Mouse (Mus musculus) cerebellum, adult 8-10 months (tissue): ENCODE data around the gene Tln2.

Experiments
- DNase-seq: peaks from one replicate; pipeline ENCODE4 v3.0.0; 2022

The Tln2 gene

DNA sequence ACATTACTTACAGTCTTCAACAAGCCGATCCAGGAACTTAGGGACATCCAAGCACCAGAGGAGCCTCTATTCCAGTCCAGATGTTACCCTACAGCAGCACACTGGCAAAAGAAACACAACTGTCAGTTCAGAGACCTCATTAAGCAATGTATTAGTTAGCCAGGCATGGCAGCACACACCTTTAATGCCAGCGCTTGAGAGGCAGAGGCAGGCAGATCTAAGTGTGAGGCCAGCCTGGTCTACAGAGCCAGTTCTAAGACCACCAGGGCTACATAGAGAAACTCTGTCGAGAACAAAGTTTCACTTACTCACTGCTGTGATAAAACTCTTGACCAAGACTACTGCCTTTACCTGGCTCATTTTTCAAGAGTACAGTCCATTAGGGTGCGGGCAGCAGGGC, at the start of gene Tln2:
TSS of gene Tln2 (minus strand) at position 101 of the 400 bp plus-strand sequence.
- DNase-seq, result no peak

DNA sequence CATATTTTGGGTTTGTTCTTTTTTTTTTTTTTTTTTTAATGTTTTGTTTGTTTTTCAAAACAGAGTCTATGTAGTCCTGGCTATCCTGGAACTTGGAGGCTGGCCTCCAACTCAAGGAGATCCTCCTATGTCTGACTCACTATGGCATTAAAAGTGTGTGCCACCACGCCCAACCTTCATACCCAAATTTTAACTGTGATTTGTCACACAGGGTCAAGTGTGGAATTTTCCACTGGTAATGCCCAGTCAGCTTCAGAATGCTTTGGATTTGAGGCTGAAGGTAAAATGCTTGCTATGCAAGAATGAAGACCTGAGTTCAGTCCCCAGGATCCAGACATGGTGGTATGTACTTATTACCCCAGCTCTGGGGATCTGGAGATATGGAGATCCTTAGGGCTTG, 49.7 kb upstream of the Tln2 start:
- no peak for DNase-seq

DNA sequence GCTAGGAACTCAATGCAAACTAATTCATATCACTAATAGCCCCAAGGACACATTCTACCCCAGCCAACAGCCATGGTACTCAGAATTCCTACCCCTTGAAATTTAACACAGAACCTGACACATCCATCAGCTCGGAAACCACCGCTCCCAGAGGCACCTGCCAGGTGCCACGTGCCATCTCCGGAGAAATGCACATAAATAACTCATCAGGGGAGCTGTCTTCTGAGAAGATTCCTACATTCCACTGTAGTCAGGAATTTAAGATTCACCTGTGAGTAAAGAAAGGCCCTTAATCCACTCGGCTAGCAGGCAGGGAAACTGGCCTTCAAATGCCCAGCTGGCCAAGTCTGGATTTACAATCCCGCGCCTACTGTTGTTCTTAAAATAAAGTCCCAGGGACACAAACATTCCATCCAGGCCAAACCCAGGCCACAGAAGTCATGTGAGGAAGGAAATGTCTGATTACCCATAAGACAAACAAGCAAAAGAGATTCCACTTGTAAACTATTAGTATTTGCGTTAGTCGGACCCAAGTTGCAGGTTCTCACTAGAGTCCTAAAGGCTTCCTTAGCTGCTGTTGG, 48.4 kb upstream of the Tln2 start:
- DNase-seq, result no peak

DNA sequence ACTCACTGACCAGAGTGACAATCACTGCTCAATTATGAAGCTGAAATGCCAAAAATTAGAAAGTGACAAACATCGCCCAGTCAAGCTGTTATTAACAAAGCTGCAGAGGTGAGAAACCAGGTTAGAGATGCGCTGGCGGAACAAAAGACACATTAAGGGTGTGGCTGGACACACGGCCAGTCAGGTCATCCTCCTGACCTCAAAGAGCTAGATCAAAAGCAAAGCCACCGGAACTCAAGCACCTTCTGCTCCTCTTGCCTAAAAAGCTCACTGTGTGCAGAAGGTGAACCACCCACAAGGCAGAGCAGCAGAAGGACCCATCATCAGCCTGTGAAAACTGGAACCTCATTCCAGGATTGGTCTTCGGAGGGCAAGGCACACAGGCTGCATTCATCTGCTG, 47.8 kb upstream of the Tln2 start:
- no peak for DNase-seq

DNA sequence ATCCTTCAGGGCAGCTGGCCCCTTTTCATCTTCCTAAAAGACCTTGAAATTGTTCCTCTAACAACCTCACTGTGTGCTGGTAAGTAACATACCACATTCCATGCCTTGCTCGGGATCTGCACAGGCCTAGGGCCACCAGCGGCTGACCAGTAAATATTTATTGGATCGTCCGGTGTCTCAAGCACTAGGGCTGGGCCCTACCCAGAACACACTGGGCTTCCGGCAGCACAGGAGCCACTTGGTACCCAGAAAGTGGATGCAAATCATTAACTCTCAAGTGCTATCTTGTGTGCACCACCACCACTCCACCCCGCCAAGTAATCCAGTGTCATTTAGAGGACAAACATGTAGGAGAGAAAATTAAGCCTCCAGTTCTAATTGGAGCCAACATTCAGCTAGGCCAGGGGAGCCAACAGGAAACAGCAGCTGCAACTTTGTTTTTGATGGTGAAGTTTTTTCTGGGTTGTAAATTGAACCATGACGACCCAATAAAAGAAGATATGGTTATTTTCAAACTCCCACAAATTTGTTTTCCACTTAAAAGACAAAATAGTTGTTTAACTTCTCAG, 46.4 kb upstream of the Tln2 start:
- DNase-seq, result no peak

DNA sequence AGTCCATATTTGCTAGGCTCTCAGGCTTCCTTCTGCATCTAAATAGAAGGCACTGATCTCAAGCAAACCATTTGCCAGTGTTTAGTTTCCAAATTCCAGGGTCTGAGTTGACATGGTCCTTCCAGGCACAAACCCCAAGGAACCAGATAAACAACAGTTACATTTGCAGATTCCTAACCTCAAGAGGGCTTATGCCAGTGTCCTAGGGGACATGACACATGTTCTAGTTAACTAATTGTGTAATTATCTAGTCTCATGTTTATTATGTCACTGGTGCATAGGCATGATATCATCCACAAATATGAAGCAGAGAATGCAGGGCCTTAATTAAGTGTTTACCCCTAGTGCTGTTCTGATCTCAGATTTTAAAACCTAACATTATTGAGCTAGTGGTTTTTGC, 45.4 kb upstream of the Tln2 start:
- DNase-seq, result no peak

DNA sequence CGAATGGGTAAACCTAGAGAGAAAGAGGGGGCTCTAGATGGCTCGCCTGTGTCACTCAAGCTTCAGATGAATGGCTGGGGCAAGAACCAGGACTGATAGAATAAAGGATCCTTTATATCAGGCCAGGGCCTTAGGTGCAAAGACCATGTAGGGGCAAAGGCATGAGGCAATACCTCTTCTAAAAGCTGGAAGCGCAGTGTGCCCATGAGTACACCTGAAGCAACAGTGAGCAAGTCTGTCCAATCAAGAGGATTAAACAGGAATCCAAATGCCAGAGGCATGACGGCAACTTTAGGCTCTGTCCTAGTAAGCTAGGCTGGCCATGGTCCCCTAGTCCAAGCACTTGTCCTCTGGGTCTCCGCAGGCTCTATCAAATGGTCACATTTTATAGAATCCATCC, 42.8 kb upstream of the Tln2 start:
- DNase-seq, result no peak

DNA sequence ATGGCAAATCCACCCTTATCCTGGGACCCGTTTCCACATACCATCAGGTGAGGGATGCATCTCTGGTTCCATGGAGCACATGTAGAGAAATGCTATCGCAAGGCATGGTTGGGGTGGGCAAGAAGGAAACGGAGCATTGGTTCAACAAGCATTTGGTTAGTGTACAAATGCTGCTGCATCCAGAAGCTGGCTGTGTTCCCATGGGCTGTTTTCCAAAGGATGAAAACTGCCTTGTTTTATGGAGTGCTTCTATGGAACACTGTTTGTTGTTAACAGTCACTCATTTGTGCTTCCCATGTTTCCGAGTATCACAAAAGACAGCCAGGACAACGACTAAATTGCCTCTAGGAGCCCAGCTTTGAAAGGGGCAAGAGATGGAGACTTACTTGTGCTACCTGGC, 35.7 kb upstream of the Tln2 start:
- no peak for DNase-seq

DNA sequence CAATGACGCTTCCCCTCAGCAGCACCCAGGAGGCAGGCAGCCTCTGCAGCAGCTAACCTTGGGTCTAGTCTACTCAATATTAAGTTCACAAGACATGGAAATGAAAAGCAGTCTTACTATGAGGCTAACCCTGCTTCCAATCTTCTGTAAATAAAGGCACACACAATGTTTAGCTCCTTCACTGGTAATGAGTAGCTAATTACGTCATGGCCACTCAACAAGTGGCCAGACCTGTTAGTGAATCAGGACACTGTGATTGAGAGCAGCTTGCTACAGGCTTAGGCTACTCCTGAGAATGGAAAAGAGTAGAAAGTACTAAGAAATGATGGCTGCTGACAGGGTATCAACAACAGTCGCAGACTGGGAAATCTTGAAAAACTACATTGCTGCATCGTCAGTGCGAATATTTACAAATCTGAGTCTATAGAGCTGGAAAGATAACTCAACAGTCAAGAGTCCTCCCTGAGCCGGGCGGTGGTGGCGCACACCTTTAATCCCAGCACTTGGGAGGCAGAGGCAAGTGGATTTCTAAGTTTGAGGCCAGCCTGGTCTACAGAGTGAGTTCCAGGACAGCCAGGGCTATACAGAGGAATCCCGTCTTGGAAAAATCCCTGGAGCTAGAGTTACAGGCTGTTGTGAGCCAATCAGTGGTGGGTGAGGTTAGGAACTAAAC, 34.1 kb upstream of the Tln2 start:
- DNase-seq, result no peak

DNA sequence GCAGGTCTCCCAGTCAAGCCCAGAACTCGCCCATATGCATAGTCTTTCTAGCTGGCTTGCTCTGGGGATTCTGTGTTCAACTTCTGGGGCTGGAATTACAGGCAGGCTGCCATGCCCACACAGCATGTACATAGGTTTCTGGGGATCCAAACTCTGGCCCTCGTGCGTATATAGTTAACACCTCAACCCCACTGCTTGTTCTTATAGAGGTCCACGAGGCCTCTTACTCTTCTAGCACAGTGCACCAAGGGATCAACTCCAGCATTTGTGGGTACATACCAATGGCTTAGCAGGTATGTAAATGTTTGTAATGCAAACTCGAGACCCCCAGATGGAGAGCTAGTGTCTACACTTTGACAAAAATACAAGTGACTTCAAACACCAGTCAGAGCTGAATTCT, 33.2 kb upstream of the Tln2 start:
- DNase-seq, result no peak

DNA sequence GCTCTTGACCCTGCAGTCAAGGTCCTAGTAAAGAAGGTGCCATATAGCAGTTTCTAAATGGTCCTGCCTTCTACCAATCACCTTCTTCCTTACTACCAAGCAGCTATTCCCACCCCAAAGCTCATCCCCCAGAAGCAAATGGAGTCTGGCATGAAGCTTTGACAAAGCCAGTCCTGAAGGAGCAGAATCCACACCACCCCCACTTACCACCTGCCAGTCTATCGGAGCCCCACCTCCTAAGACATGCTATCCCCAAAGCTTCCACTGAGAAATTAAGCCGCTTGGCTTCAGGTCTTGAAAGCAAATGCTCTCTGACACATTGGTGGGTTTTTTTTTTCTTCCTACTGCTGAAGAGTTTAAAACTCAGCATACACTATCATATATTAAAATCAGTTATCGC, 27.6 kb upstream of the Tln2 start:
- DNase-seq, result no peak

DNA sequence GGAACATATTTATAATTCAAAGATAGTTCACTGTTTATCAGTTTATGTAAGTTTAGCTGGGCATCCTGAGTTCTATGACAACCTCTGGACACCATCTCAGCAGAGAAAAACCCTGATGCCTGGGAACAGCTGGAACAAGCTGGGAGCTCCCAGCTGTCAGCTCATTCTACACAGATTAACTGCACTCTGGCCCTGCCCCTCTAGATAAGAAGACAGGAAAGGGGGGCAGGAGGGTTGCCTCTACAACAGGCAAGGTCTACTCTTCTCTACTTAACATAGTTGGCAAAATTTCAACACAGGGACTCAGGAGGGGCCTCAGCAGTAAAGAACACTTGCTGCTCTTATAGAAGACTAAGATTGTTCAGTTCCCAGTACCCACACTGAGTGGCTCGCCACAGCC, 27.0 kb upstream of the Tln2 start:
- no peak for DNase-seq

DNA sequence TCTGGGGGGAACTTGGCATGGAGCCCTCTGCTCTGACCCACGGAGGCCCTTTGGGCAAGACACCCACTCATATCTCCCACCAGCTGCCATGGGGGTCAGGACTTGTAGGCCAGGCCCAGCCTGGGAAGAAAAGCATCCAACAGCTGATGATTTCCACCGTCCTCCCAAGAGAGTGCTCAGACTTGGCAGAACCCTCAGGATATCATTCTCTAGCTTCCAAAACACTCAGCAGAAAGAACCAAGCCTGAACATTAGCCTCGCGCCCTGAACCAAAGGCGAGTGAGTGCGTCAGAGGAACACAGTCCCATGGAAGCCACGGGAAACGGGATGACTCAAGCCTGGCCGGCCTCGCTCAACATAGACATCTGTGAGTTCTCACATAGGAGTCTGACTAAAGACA, 25.4 kb upstream of the Tln2 start:
- DNase-seq, result no peak

DNA sequence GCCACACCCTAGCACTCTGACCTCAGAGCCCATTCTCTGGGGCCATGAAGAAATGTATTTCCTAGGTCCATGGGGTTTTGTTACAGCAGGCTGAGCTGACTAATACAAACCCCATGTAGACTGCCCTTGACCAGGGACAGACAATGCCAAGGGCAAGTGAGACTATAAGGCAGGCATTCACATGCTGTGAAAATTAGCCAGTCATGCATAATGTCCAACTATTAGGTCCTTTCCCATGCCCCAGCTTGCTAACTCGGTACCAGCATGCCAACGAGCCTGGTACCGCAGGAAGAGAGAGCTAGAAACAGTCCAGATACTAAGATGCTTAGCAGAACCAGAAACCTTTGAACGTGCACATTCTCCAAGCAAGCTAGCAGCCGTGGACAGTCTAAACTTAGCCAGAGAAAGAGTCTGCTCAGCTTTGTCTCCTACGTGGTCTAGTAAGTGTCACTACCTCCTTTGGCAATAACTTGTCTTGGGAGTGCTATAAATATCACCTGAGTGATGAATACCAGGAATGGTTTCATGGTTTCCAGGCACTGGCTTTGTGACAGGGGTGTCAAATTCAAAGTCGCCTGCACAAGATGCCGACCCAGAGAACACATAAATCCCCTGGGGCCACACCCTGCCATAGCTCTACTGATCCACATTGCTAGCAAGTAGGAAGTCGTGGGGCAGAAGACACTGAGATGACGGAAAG, 22.2 kb upstream of the Tln2 start:
- no peak for DNase-seq

DNA sequence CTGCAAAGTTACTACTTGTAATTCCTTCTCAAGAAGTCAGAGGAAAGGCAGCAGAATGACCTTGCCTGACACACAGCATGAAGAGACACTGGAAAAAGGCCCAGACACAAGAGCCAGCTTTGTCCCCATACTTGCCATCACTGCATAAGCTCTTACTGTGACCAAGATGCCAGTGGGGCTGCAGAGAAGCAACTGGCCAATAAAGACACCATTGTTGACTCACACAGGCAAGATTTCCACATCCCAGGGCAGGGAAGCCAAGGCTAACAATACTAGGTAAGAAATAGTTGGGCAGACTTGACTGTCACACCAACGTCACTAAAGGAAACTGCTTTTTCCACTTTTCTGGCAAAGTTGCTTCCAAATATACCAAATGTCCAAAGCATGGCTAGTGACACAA, 20.0 kb upstream of the Tln2 start:
- DNase-seq, result no peak

DNA sequence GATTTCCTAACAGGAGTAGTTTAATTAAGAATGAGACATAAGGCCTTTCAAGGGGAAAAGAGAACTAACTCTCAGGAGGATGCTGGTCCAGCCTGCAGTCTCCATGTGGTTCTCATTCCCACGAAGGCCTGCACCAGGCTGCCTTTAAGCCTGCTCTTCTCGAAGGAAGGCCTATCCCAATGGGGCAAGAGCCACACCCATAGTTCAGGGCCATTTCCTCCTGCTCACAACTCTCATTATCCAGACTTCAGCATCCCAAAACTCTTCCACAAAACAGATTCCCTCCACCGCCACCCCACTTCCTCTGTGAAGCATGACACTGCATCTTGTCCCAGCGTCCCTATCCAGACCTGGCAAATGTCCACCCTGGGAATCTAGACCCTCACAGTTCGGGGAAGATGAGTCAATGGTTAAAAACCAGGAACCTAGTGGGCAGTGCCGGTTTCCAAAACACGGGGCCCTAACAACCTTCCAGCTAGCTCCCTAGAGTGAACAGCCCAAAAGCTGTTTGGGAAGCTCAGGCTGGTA, 15.3 kb upstream of the Tln2 start:
- DNase-seq, result no peak

DNA sequence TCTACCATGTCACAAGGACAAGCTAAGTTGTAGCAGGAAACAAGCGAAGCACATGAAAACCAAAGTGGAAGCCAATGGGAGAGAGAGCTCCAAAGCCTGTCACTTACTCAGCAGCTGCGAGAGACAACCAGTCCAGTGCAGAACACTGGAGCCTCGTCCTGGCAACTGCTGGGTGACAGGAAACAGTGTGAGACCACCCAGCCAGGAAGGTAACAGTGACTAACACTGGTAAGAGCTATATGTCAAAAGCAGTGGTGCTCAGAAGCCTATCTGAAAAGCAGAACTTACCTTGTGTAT, 14.1 kb upstream of the Tln2 start:
- no peak for DNase-seq

DNA sequence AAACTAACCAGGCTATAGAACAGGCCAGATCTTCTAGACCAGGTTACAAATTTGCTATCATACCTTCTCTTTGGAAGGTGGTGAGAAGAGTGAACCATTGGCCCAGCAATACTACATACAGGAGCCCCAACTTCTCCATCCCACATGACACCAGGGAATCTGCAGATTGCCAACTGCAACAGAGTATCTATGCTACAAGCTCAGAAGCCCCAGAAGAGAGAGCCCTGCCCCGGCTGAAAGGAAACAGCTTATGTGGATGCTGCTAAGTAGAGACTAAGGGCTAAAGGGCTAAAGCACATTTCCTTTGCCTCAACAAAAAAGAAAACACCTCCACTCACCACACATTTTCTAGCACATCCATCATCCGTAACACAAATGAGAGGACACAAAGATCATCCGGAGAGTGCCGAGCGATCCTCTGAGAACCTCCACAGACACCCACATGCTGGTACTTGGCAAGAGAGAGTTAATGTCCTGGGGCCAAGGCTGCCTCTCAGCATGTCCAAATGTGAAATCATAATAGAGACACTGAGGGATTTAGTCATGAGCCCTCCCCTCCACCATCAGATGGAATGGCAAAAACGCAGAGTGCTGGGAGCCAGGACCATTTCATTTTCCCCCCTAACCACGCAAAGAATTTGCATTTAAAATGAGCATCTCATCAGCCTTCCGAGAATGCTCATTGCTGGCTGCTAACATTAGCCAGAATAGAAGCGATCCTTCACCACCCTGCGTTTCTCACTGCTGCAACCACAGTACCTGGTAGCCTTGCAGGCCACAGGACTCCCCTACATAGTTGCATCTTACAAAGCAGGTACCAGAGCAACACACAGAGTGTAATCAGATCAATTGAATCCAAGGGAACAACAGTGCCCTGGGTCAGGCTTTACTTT, 13.5 kb upstream of the Tln2 start:
- peak; percentile 32 for DNase-seq

DNA sequence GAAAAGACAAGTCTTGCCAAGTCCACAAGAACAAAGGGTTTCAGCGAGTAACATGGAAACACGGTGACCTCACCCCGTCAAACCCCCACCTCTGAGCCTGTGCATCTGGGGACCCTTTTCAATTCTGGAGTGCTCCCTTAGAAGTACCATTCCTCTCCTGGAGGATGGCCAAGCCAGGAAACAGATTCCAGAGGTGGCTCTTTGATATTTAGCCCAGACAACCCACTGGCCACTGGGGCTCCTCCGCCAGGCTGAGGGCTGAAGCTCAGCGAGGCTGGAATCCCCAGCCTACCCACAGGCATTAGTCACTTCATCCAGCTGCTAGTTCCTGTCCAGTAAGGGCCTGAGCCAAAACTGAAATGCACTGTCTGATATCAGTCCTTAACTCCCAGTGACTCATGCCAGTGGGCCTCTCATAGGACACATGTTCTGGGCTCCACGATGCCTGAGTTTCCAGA, 6.3 kb upstream of the Tln2 start:
- DNase-seq, result no peak

DNA sequence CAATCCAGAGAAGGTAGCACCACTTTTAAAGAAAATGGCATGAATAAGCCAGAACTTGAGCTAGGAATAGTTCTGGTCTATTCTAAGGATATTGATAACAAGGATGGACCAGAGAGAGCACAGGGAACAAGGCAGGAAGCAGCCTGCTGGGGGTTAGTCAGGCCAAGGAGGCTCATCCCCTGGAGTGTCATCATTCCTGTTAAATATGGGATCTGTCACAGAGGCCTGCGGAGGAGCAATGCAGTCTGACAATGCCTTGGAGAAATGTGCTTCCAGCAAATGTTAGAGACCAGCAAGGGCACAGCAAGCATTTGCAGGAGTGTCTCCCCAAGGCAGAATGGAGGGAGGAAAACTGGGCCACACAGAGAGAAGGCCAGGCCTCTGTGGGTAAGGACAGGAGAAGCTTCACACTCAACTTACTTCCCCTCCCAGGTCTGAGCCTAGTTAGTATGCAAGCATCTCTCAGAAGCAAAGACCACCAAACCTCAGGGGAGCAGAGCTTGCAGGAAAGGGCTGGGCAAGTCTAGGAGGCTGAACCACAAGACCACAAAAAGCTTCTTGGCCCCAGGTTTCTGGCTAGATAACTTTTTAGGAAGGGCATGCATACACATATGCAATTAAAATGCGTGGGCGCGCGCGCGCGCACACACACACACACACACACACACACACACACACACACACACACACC, 9.5 kb downstream of the Tln2 start:
- no peak for DNase-seq

DNA sequence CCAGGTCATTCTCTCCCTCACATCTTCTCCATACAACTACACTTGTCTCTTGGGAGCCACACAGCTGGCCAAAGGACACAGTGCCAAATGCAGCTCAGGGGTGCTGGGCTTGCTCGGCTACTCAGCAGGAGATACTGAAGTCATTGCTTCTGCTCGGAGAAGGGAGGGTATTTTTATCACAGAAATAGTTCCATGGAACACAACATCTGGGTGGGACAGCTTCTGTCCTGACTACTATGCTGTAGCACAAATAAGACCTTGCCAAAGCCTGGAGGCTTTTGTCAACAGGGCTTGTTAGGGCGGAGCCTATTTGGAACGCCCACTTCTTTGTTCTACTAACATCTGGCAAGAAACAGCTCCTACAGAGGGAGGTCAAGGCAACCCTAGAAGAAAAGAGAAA, 10.2 kb downstream of the Tln2 start:
- no peak for DNase-seq

DNA sequence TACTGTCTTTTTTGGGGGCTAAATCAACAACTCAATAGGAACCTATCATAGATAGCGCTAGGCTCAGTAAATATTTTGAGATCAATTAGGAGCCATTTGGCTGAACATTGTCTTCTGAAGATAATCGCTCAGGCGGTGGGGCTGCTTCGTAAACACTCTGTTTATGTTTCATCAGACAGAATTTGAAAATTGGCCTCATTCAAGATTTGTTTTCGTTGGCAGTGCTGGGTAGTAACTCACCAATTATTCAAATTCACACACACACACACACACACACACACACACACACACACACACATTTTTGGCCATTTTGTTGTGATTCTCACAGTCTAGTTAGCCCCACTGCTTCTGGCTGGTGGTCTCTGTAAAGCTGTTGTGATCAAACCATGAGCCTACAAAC, 12.9 kb downstream of the Tln2 start:
- DNase-seq, result no peak

DNA sequence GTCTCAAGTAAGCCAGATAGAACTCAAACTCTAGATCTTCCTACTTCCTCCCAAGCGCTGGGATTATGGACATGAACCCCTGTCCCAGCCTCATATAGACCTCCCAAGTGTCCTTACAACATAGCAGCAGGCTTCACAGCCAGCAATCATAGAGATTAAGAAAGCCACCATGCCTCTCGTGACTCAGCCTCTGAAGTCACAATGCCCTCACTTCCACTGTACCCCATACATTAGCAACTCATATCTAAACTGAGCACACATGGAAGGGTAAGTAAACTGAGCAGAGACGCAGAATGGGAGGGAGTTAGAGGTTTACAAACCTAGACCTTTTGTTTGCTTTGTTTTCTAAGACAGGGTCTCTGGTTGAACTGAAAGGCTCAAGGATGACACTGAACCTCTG, 13.7 kb downstream of the Tln2 start:
- no peak for DNase-seq
